Mouse (Mus musculus): ENCODE data around the gene Postn.

The Postn gene

GRCm38 (mm10) chr3:54360897-54361296 is at the start of gene Postn:
Gene Postn (plus strand): TSS chr3:54361109.
- no peak for DNase-seq (ENCODE audit: low spot score)

GRCm38 (mm10) chr3:54314055-54314454 is 46.9 kb upstream of the Postn start:
- DNase-seq (ENCODE audit: low spot score), result no peak

GRCm38 (mm10) chr3:54352891-54353652 is 7.8 kb upstream of the Postn start:
- peak; percentile 12 for DNase-seq (ENCODE audit: low spot score)

GRCm38 (mm10) chr3:54357561-54357960 is 3.3 kb upstream of the Postn start:
- DNase-seq (ENCODE audit: low spot score), result no peak

GRCm38 (mm10) chr3:54358463-54359189 is 2.3 kb upstream of the Postn start:
- DNase-seq (ENCODE audit: low spot score), result peak; percentile 36

GRCm38 (mm10) chr3:54361656-54362055 is 747 bp downstream of the Postn start:
- no peak for DNase-seq (ENCODE audit: low spot score)

GRCm38 (mm10) chr3:54371015-54371414 is 10.1 kb downstream of the Postn start:
- no peak for DNase-seq (ENCODE audit: low spot score)

GRCm38 (mm10) chr3:54372625-54373024 is 11.7 kb downstream of the Postn start:
- no peak for DNase-seq (ENCODE audit: low spot score)

GRCm38 (mm10) chr3:54376014-54376413 is 15.1 kb downstream of the Postn start:
- DNase-seq (ENCODE audit: low spot score), result no peak

GRCm38 (mm10) chr3:54377647-54378046 is 16.7 kb downstream of the Postn start:
- no peak for DNase-seq (ENCODE audit: low spot score)

- DNase-seq (ENCODE audit: low spot score), result no peak
Observed at GRCm38 (mm10) chr3:54378135-54378534, 17.2 kb downstream of the Postn start.

GRCm38 (mm10) chr3:54379981-54380380 is 19.1 kb downstream of the Postn start:
- DNase-seq (ENCODE audit: low spot score), result no peak

GRCm38 (mm10) chr3:54399321-54399720 is 38.4 kb downstream of the Postn start:
- DNase-seq (ENCODE audit: low spot score), result peak; percentile 53

GRCm38 (mm10) chr3:54399911-54400310 is 39.0 kb downstream of the Postn start:
- no peak for DNase-seq (ENCODE audit: low spot score)

GRCm38 (mm10) chr3:54400617-54401016 is 39.7 kb downstream of the Postn start:
- DNase-seq (ENCODE audit: low spot score), result no peak

- no peak for DNase-seq (ENCODE audit: low spot score)
Observed at GRCm38 (mm10) chr3:54401706-54402105, 40.8 kb downstream of the Postn start.

- DNase-seq (ENCODE audit: low spot score), result no peak
Observed at GRCm38 (mm10) chr3:54403791-54404190, 42.9 kb downstream of the Postn start.

- DNase-seq (ENCODE audit: low spot score), result no peak
Observed at GRCm38 (mm10) chr3:54406567-54406966, 45.7 kb downstream of the Postn start.

GRCm38 (mm10) chr3:54411052-54411451 is 50.1 kb downstream of the Postn start:
- DNase-seq (ENCODE audit: low spot score), result no peak

- DNase-seq (ENCODE audit: low spot score), result no peak
Observed at GRCm38 (mm10) chr3:54412885-54413583, 52.1 kb downstream of the Postn start.

- no peak for DNase-seq (ENCODE audit: low spot score)
Observed at GRCm38 (mm10) chr3:54413584-54413897, 52.6 kb downstream of the Postn start.

GRCm38 (mm10) chr3:54414386-54414785 is 53.5 kb downstream of the Postn start:
- no peak for DNase-seq (ENCODE audit: low spot score)

GRCm38 (mm10) chr3:54417833-54418386 is 57.0 kb downstream of the Postn start:
- no peak for DNase-seq (ENCODE audit: low spot score)
